Mouse (Mus musculus) thymus, adult 2 months (tissue): Measurements from ENCODE around the gene Ccdc71l.

Source experiments
- CTCF ChIP-seq: fragments of 200-500 bp; IDR thresholded peaks from 2 replicates; pipeline ENCODE4 v1.5.1; 2012; ENCODE audit warnings: mild to moderate bottlenecking, control low read depth, low read length, moderate library complexity, borderline replicate concordance; ENCODE audit not compliant: control insufficient read depth, poor library complexity, insufficient read depth; ENCODE audit errors: extremely low read depth
- POLR2A ChIP-seq: fragments of 200-500 bp; IDR thresholded peaks from 2 replicates; pipeline ENCODE4 v1.6.1; 2012; ENCODE audit warnings: mild to moderate bottlenecking, low read length, control low read depth, moderate library complexity; ENCODE audit not compliant: control insufficient read depth, poor library complexity, insufficient read depth; ENCODE audit errors: extremely low read depth

GRCm38 (mm10) chr12:32427832-32428231 lies 49.3 kb downstream of the Ccdc71l start:
- TF ChIP-seq POLR2A (no peak), CTCF (no peak)
